Mouse (Mus musculus) bone marrow, adult 2 months (tissue): ENCODE data around the gene Gm5475. TPM values are rescaled to one million over a fixed set of nuclear protein-coding genes. Genes with fewer than 3 reads are reported as not detected.

Experiments used
- H3K27ac ChIP-seq: fragments of 200-500 bp; 2 replicates; pipeline ENCODE4 v1.5.1; 2012; ENCODE audit warnings: low read depth, mild to moderate bottlenecking, control low read depth, inconsistent platforms, low read length; ENCODE audit not compliant: control insufficient read depth, poor library complexity, insufficient read depth
- H3K4me1 ChIP-seq: fragments of 200-500 bp; 2 replicates; pipeline ENCODE4 v1.6.1; 2011; ENCODE audit warnings: low read length; ENCODE audit not compliant: control insufficient read depth, insufficient read depth
- H3K4me3 ChIP-seq: fragments of 200-500 bp; replicated peaks from 2 replicates; pipeline ENCODE3; 2011; ENCODE audit warnings: mild to moderate bottlenecking, low read depth, low read length, control low read depth; ENCODE audit not compliant: control insufficient read depth
- CTCF ChIP-seq: fragments of 200-500 bp; IDR thresholded peaks from 2 replicates; pipeline ENCODE4 v1.5.1; 2011; ENCODE audit warnings: low read length, control low read depth; ENCODE audit not compliant: control insufficient read depth, insufficient read depth
- POLR2A ChIP-seq: fragments of 200-500 bp; IDR thresholded peaks from 2 replicates; pipeline ENCODE4 v1.6.1; 2011; ENCODE audit warnings: low read depth, mild to moderate bottlenecking, control low read depth, low read length, borderline replicate concordance; ENCODE audit not compliant: control insufficient read depth
- WGBS: fragments of 180-500 bp; shearing (Covaris S2); methylation state at CpG from one replicate; pipeline ENCODE4 v1.1.7; 2018; 5-methylcytosine and 5-hydroxymethylcytosine counted together
- polyA plus RNA-seq: library from polyadenylated mRNA; stranded (reverse); fragments of >200 nt; gene quantifications from 2 replicates; pipeline ENCODE4 v1.2.4, GENCODE M21; 2011; ENCODE audit warnings: low replicate concordance; ENCODE audit not compliant: missing spikeins, insufficient read depth, insufficient read length

The Gm5475 gene
- polyA plus RNA-seq, 1 experiment, result not detected

DNA sequence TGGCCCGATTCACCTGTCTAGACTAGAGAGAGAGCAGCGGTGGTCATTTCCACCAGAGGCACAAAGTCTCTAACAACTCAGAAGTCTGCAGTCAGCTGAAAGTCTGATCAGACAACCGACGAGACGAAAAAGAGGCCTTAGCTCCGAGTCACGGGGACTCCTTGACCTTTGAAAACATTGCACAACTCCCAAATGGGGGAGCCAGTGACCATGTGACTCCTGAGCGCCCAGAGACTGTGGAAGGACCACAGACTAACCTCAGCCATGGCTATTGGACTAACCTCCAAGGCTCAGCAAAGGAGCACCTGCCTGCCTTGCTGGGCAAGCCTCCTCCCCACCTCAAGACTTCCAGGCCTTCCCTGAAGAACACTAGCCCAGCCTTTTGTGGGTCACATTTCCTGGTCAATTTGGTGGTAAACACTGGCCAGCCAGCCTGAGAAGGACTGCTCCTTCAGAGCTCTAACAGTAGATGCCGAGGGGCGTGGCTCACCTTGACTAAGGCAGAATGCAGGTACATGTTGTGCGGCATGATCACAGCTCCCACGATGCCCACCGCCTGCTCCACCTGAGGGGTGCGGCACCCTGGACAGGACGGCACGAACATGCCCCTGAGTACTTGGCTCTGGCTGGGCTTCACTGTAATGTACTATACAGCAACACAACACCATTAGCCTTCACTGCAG, 18.5 kb upstream of the Gm5475 start:
- Histone ChIP-seq H3K4me3 (no peak overlapping the region), H3K27ac (no peak overlapping the region), H3K4me1 (no peaks in the 10 kb centered on the region)
- 82% methylated on average over 16 of the region's 16 CpGs for WGBS
- TF ChIP-seq POLR2A (no peak), CTCF (no peak)

DNA sequence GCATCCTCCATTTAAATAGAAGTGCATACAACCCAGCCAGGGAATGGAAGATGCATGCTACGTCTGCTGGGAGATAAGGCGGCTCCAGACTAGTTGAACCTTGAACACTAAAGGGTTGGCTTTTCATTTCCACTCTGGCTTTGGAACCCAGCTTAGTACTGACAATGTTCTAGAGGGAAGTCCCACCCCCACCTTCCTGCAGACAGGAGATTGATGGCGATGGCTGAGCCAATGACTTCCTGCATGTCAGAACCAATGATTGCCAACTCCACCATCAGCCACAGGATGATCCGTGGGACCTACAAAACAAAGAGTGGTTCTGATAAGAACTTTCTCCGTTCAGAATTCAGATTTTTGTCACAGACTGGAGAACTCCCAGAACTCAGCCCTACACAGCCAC, 15.9 kb upstream of the Gm5475 start:
- WGBS, result 42% methylated on average over 5 of the region's 5 CpGs
- no peak overlapping the region for H3K4me3 ChIP-seq
- no peaks in the 10 kb centered on the region for H3K4me1 ChIP-seq
- no peak for TF ChIP-seq POLR2A
- TF ChIP-seq CTCF, result no peak
- no peak overlapping the region for H3K27ac ChIP-seq

DNA sequence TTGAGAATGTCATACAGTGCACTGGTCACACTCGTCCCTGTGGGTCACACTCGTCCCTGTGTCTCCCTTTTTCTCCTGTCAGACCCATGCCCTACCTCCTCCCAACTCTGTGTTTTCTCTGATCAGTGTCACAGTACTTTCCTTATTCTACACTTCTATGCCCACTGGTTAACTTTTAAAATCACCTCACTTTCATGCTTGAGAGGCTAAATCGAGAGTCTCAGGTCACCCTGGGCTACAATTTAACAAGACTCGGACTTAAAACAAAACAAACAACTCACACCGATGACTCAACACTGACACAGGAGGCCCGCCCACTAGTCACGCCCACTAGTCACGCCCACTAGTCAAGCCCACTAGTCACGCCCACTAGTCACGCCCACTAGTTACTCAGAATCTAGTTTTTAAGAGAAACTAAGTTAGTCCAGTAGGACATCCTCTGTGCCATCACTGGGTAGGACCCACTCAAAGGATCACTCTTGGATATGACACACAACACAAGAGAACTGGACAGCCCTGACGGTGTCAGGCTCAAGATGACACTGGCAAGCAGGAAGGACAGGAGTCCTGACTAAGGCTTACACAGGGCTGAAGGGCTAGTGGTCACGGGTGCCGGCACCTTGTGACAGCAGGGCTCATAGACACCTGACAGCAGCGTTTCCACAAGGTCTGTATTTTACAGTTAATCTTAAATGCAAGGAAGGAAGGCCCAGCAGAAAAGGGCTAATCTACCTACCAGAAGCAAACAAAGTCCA, 10.9 kb upstream of the Gm5475 start:
- Histone ChIP-seq H3K4me1 (peaks cover 1% of the 10 kb centered on the region), H3K4me3 (no peak overlapping the region), H3K27ac (no peak overlapping the region)
- WGBS, result 51% methylated on average over 14 of the region's 14 CpGs
- TF ChIP-seq POLR2A (no peak), CTCF (no peak)

DNA sequence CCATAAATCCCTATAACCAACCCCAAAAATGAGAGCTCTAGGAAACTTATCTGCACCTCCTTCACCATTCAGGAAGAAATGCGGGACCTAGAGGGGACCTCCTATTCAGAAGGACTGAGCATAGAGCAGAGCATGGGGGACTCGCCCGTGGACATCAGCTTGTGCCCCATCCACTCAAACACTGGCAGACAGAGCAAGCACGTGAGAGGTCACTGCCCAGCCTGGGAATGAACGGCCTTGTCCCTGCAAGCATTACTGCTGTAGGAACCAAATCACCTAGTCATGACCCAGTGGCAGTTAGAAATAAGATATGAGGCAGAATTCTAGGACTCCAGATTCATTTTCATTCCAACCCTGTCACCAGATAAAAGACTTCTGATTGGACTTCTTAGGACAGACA, 10.2 kb upstream of the Gm5475 start:
- 86% methylated on average over 5 of the region's 5 CpGs for WGBS
- H3K27ac ChIP-seq, result no peak overlapping the region
- H3K4me3 ChIP-seq, result no peak overlapping the region
- H3K4me1 ChIP-seq, result peaks cover 1% of the 10 kb centered on the region
- TF ChIP-seq CTCF (no peak), POLR2A (no peak)

DNA sequence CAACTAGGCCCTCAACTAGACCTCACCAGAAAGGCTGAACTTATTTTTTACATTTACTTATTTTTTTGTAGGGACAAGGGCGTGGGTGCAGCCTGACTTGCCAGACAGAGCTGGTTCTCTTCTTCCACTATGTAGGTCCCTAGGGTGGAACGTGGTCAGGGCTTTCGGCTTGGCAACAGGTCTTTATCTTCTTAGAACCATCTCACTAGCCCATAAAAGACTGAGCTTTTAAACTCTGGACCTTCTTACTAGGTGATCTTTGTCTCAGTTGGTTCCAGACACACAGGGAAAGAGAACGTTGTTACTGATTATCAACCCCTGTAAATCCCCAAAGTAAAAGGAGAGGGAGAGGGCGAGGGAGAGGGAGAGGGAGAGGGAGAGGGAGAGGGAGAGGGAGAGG, 8.6 kb upstream of the Gm5475 start:
- H3K4me1 ChIP-seq, result peaks cover 3% of the 10 kb centered on the region
- no peak overlapping the region for H3K27ac ChIP-seq
- WGBS, result 48% methylated on average over 4 of the region's 5 CpGs
- no peak overlapping the region for H3K4me3 ChIP-seq
- TF ChIP-seq CTCF (no peak), POLR2A (no peak)

DNA sequence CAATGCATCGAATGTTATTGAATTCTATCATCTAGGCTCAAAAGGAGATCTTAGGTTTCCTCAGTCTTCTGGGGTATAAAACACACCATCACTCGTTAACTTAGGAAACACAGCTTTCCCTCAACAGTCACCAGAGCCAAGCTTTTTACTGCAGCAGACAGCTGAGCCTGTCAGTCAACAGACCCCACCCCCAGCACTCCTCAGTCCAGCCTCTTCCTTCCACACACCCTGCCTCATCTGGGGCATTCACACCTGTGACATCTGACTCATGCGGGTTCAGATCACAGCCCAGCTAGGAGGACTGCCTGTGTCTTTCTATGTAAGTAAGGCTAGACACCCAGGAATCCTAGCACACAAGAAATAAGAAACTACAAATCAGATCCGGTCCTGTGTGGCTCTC, 7.9 kb upstream of the Gm5475 start:
- 67% methylated on average over 4 of the region's 4 CpGs for WGBS
- TF ChIP-seq CTCF, result no peak
- no peak for TF ChIP-seq POLR2A
- Histone ChIP-seq H3K27ac (peak overlapping the region; percentile 13; the same call in 1 of the 2 replicates), H3K4me3 (no peak overlapping the region), H3K4me1 (peaks cover 3% of the 10 kb centered on the region)

DNA sequence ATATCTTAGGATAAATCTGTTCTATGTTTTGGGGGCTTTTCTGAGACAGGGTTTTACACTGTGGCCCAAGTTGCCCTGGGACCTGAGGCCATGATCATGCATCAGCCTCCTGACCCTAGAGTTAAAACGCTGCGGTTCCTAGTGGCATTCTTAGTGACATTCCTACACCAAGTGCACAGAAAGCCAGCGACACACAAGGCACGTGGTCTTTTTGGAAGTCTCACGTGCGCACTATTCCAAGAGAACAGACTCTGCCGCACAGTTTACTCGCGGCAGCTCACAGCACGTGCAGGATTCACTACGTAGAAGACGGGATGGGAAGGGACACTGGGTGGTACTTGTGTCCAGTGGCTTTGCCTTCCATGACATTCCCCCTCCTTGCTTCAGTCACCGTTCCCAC, 7.0 kb upstream of the Gm5475 start:
- WGBS, result 96% methylated on average over 13 of the region's 13 CpGs
- peaks cover 6% of the 10 kb centered on the region for H3K4me1 ChIP-seq
- H3K4me3 ChIP-seq, result no peak overlapping the region
- TF ChIP-seq POLR2A (no peak), CTCF (no peak)
- no peak overlapping the region for H3K27ac ChIP-seq

DNA sequence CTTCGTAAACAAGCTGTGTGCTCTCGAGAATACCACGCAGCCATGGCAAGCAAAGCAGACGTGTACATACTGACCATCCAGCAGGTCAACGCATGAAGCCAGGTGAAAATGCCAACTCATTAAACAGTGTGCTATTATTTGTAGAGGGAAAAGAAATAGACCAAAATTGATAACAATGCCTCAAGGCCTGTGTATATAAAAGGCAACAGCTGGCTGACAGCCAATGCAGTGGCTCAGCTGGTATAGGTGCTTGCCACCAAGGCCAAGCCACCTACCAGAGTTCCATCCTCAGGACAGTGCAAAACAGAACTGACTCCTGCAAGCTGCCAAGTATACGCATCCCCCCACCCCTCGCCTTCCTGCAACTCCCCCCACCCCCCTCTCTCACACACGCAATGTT, 6.3 kb upstream of the Gm5475 start:
- TF ChIP-seq CTCF (no peak), POLR2A (no peak)
- H3K4me1 ChIP-seq, result peaks cover 7% of the 10 kb centered on the region
- H3K27ac ChIP-seq, result no peak overlapping the region
- 80% methylated on average over 8 of the region's 8 CpGs for WGBS
- no peak overlapping the region for H3K4me3 ChIP-seq

DNA sequence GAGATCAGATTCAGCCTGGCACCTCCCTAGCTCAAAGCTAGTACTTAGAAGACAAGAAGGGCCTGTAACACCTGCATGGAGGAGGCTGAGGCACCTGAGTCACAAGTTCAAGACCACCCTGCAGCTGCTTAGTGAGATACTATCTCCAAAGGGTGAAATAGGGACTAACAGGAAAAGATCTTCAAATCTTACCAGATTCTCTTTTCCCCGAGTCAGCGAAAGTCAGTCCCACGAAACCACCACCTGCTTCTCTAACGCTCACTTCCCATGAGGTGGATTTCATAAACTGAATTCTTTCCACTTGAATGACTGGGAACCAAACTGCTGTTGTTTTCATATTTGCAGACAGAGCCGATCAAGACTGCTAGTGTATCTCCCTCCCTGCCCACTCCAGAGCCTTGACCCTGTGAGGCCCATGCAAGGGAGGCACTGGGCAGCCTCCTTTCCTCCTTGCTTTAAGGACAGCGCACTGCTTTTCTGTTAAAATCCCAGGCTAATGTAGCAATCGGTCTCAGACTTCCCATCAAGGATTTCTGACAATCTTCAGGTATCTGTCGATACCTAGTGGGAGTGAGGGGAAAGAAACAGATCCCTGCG, 4.0 kb upstream of the Gm5475 start:
- Histone ChIP-seq H3K4me1 (peaks cover 6% of the 10 kb centered on the region), H3K27ac (no peak overlapping the region; the same call in 1 of the 2 replicates), H3K4me3 (no peak overlapping the region)
- TF ChIP-seq CTCF (no peak), POLR2A (no peak)
- 62% methylated on average over 9 of the region's 9 CpGs for WGBS
